Comparison of ENCODE assay signal across 8 mouse cellular contexts in the genomic region with DNA sequence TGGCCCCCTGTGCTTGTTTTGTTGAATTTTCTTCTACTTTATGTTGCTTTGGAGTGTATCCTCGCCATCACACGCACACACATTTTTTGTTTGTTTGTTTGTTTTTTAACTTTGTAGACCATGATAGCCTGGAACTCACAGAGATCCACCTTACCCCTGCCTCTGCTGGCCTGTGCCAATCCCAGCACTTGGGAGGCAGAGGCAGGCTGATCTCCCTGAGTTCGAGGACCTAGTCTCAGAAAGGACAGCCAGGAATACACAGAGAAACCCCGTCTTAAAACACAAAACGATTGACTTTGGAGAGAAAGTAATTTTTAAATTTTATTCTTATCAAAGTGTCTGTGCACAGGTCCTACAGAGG. TPM values are rescaled to one million over a fixed set of nuclear protein-coding genes. Genes with fewer than 3 reads are reported as not detected.
DNase-seq lines count a peak whose midpoint lies in the region; ATAC-seq and TF ChIP-seq lines count a peak whose summit lies in the region.

No protein-coding gene starts in this region.

- H3K36me3 ChIP-seq in heart, embryonic 11.5 days (ENCODE audit: control insufficient read depth, insufficient read depth, low read length): peaks cover 5% of the 10 kb centered on the region; the same call in 1 of the 2 replicates
- H3K36me3 ChIP-seq in hindbrain, embryonic 14.5 days (replicated peaks; ENCODE audit: control insufficient read depth, insufficient read depth): peaks cover 32% of the 10 kb centered on the region

- no peaks in the 10 kb centered on the region for H3K27me3 ChIP-seq in heart, embryonic 11.5 days (ENCODE audit: control insufficient read depth, insufficient read depth, low read length)
- no peaks in the 10 kb centered on the region for H3K27me3 ChIP-seq in hindbrain, embryonic 14.5 days (ENCODE audit: control insufficient read depth, insufficient read depth, low read length)

- H3K9me3 ChIP-seq in heart, embryonic 11.5 days (replicated peaks; ENCODE audit: control insufficient read depth, low read length): no peaks in the 10 kb centered on the region
- no peaks in the 10 kb centered on the region for H3K9me3 ChIP-seq in hindbrain, embryonic 14.5 days (ENCODE audit: control insufficient read depth, low read length)

- TF ChIP-seq CTCF in bone marrow macrophage, adult 2 months (IDR thresholded peaks at IDR 0.05; ENCODE audit: low read depth, low read length): no peak

- H3K4me1 ChIP-seq in heart, embryonic 11.5 days (ENCODE audit: control insufficient read depth, insufficient read depth, low read length): peaks cover 17% of the 10 kb centered on the region
- H3K4me1 ChIP-seq in bone marrow macrophage, adult 2 months (ENCODE audit: control insufficient read depth, insufficient read depth, low read length): peaks cover 6% of the 10 kb centered on the region
- peaks cover 24% of the 10 kb centered on the region for H3K4me1 ChIP-seq in hindbrain, embryonic 14.5 days (replicated peaks; ENCODE audit: control insufficient read depth, insufficient read depth, low read length)

- H3K4me3 ChIP-seq in heart, embryonic 11.5 days (ENCODE audit: low read depth, low read length): peak overlapping the region; percentile 97
- H3K4me3 ChIP-seq in bone marrow macrophage, adult 2 months (ENCODE audit: insufficient read depth, low read length): peak overlapping the region; percentile 17; the same call in 1 of the 2 replicates
- H3K4me3 ChIP-seq in hindbrain, embryonic 14.5 days (replicated peaks; ENCODE audit: low read length): no peak overlapping the region; the same call in 1 of the 2 replicates

- intact Hi-C loops in left cerebral cortex, postnatal 4 days (cut with DNase I): loop anchor here (5.0 kb wide), 2 partner anchors 46 to 111 kb away; no protein-coding TSS in a partner anchor

- 29% methylated on average over 5 of the region's 5 CpGs for WGBS in heart, embryonic 11.5 days (ENCODE audit: insufficient replicate concordance)
- 32% methylated on average over 5 of the region's 5 CpGs for WGBS in hindbrain, embryonic 14.5 days

- no peak overlapping the region for H3K27ac ChIP-seq in heart, embryonic 11.5 days (ENCODE audit: low read depth, low read length)
- H3K27ac ChIP-seq in bone marrow macrophage, adult 2 months (ENCODE audit: insufficient read depth, low read depth, low read length): no peak overlapping the region
- 0 out of 2 replicates have a peak overlapping the region, but pooled peaks have one; percentile 46 for H3K27ac ChIP-seq in hindbrain, embryonic 14.5 days

- H3K4me2 ChIP-seq in heart, embryonic 11.5 days: peak overlapping the region; percentile 97; the same call in 1 of the 2 replicates
- H3K4me2 ChIP-seq in hindbrain, embryonic 14.5 days (replicated peaks): 0 out of 2 replicates have a peak overlapping the region, but pooled peaks have one; percentile 6

- DNase-seq in heart, adult 18-20 months: no peak
- DNase-seq in hindbrain, embryonic 14.5 days (ENCODE audit: low spot score): no peak
- no peak for DNase-seq in cerebellum, postnatal 25 days
- DNase-seq in left cerebral cortex, postnatal 4 days: no peak
- no peak for DNase-seq in cerebellum, adult 8-10 months

- TF ChIP-seq POLR2A in bone marrow macrophage, adult 2 months (IDR thresholded peaks at IDR 0.05; ENCODE audit: borderline replicate concordance, low read depth, low read length): no peak

- H3K9ac ChIP-seq in heart, embryonic 11.5 days (ENCODE audit: low read depth, low read length): peak overlapping the region; percentile 49; the same call in 1 of the 2 replicates
- H3K9ac ChIP-seq in hindbrain, embryonic 14.5 days: no peak overlapping the region

- ATAC-seq in heart, embryonic 11.5 days (replicated peaks; ENCODE audit: insufficient number of reproducible peaks, low FRiP score, low TSS enrichment): no peak
- peak; percentile 22; the same call in 1 of the 2 replicates for ATAC-seq in hindbrain, embryonic 14.5 days (ENCODE audit: low FRiP score)
- ATAC-seq in megakaryocyte-erythroid progenitor cell, adult 5-6 weeks (replicated peaks; ENCODE audit: low FRiP score, low TSS enrichment, poor library complexity, severe bottlenecking): peak; percentile 46

RNA-seq across cellular contexts. Expression of a gene that starts 0.4 kb away (rescaled TPM):
- polyA plus RNA-seq in heart, embryonic 11.5 days (2014; fragmentation: Nextera tagmentation; extraction: Ambion mirVana): 8.1 and 8.9 TPM in 2 replicates
- total RNA-seq in heart, adult 18-20 months (2021): 1 to 10 TPM; 7.2 to 7.7 TPM
- 4.7 and 6.1 TPM in 2 replicates for polyA plus RNA-seq in bone marrow macrophage, adult 2 months (2012; ENCODE audit: insufficient read depth, insufficient read length, missing spikeins)
- 15.6 and 17.7 TPM in 2 replicates for polyA plus RNA-seq in hindbrain, embryonic 14.5 days (2014; fragmentation: Nextera tagmentation; extraction: Ambion mirVana)
- 10.8 and 14.8 TPM in 2 replicates for total RNA-seq in megakaryocyte-erythroid progenitor cell, adult 5-6 weeks (2014; fragmentation: Nextera tagmentation)
- total RNA-seq in megakaryocyte-erythroid progenitor cell, adult 5-6 weeks (2017): 27.9 and 40.8 TPM in 2 replicates
- 10 to 100 TPM; 50.7 to 54.1 TPM for total RNA-seq in left cerebral cortex, postnatal 4 days (2021)

RNA-seq across cellular contexts. Expression of a gene that starts 31.2 kb away (rescaled TPM):
- polyA plus RNA-seq in heart, embryonic 11.5 days (2014; fragmentation: Nextera tagmentation; extraction: Ambion mirVana): 0.28 and 0.83 TPM in 2 replicates
- total RNA-seq in heart, adult 18-20 months (2021): under 1 TPM; 0.60 to 0.95 TPM
- polyA plus RNA-seq in bone marrow macrophage, adult 2 months (2012; ENCODE audit: insufficient read depth, insufficient read length, missing spikeins): not detected in 2 replicates
- 0.52 and 0.74 TPM in 2 replicates for polyA plus RNA-seq in hindbrain, embryonic 14.5 days (2014; fragmentation: Nextera tagmentation; extraction: Ambion mirVana)
- 2.6 TPM in 1 of 2 replicates, not detected in the other for total RNA-seq in megakaryocyte-erythroid progenitor cell, adult 5-6 weeks (2014; fragmentation: Nextera tagmentation)
- 1.6 TPM in 1 of 2 replicates, not detected in the other for total RNA-seq in megakaryocyte-erythroid progenitor cell, adult 5-6 weeks (2017)
- 1 to 10 TPM; 1.9 to 3.1 TPM for total RNA-seq in left cerebral cortex, postnatal 4 days (2021)

RNA-seq across cellular contexts. Expression of a gene that starts 31.3 kb away (rescaled TPM):
- 98.8 and 111 TPM in 2 replicates for polyA plus RNA-seq in heart, embryonic 11.5 days (2014; fragmentation: Nextera tagmentation; extraction: Ambion mirVana)
- 10 to 100 TPM; 17.9 to 24.7 TPM for total RNA-seq in heart, adult 18-20 months (2021)
- 13.0 and 17.6 TPM in 2 replicates for polyA plus RNA-seq in bone marrow macrophage, adult 2 months (2012; ENCODE audit: insufficient read depth, insufficient read length, missing spikeins)
- 98.5 and 101 TPM in 2 replicates for polyA plus RNA-seq in hindbrain, embryonic 14.5 days (2014; fragmentation: Nextera tagmentation; extraction: Ambion mirVana)
- 35.7 and 54.2 TPM in 2 replicates for total RNA-seq in megakaryocyte-erythroid progenitor cell, adult 5-6 weeks (2014; fragmentation: Nextera tagmentation)
- total RNA-seq in megakaryocyte-erythroid progenitor cell, adult 5-6 weeks (2017): 25.9 and 33.8 TPM in 2 replicates
- 10 to 100 TPM; 85.5 to 91.9 TPM for total RNA-seq in left cerebral cortex, postnatal 4 days (2021)

RNA-seq across cellular contexts. Expression of a gene that starts 54.9 kb away (rescaled TPM):
- polyA plus RNA-seq in heart, embryonic 11.5 days (2014; fragmentation: Nextera tagmentation; extraction: Ambion mirVana): 76.6 and 93.9 TPM in 2 replicates
- 10 to 100 TPM; 35.6 to 80.9 TPM for total RNA-seq in heart, adult 18-20 months (2021)
- polyA plus RNA-seq in bone marrow macrophage, adult 2 months (2012; ENCODE audit: insufficient read depth, insufficient read length, missing spikeins): 51.4 and 62.3 TPM in 2 replicates
- 224 and 244 TPM in 2 replicates for polyA plus RNA-seq in hindbrain, embryonic 14.5 days (2014; fragmentation: Nextera tagmentation; extraction: Ambion mirVana)
- 99.9 and 114 TPM in 2 replicates for total RNA-seq in megakaryocyte-erythroid progenitor cell, adult 5-6 weeks (2014; fragmentation: Nextera tagmentation)
- total RNA-seq in megakaryocyte-erythroid progenitor cell, adult 5-6 weeks (2017): 90.6 and 112 TPM in 2 replicates
- 100 to 1,000 TPM; 211 to 219 TPM for total RNA-seq in left cerebral cortex, postnatal 4 days (2021)

RNA-seq across cellular contexts. Expression of a gene that starts 57.4 kb away (rescaled TPM):
- 89.3 and 107 TPM in 2 replicates for polyA plus RNA-seq in heart, embryonic 11.5 days (2014; fragmentation: Nextera tagmentation; extraction: Ambion mirVana)
- 1 to 10 TPM; 7.2 to 7.4 TPM for total RNA-seq in heart, adult 18-20 months (2021)
- polyA plus RNA-seq in bone marrow macrophage, adult 2 months (2012; ENCODE audit: insufficient read depth, insufficient read length, missing spikeins): 1.3 and 1.6 TPM in 2 replicates
- 22.7 and 24.7 TPM in 2 replicates for polyA plus RNA-seq in hindbrain, embryonic 14.5 days (2014; fragmentation: Nextera tagmentation; extraction: Ambion mirVana)
- total RNA-seq in megakaryocyte-erythroid progenitor cell, adult 5-6 weeks (2014; fragmentation: Nextera tagmentation): not detected in 2 replicates
- total RNA-seq in megakaryocyte-erythroid progenitor cell, adult 5-6 weeks (2017): 0.53 TPM in 1 of 2 replicates, not detected in the other
- total RNA-seq in left cerebral cortex, postnatal 4 days (2021): 10 to 100 TPM; 13.7 to 15.0 TPM
